Comparison of ENCODE assay signal across 18 mouse cellular contexts in genomic region chr16:96759081-96759603, GRCm38 (mm10).
A peak's percentile ranks its signal among the peaks of the same experiment; 100 is the strongest.
DNase-seq lines count a peak whose midpoint lies in the region; ATAC-seq lines count a peak whose summit lies in the region.
"Had no signal": no experiment of that assay in that cellular context is flagged by ENCODE, and none has a peak within 500 bp of the region (broad histone marks: within the 10 kb centered on the region; RNA-seq: fewer than 3 reads in every experiment).

No protein-coding gene starts in this region.

- ATAC-seq in heart, embryonic 16.5 days (replicated peaks; ENCODE audit: extremely low read depth, insufficient read depth, low FRiP score): peak; percentile 63
- ATAC-seq in midbrain, embryonic 13.5 days: no peak
- ATAC-seq in midbrain, embryonic 11.5 days (ENCODE audit: low FRiP score): no peak
- ATAC-seq in neural tube, embryonic 15.5 days (ENCODE audit: low FRiP score): no peak
- ATAC-seq: forebrain, embryonic 14.5 days; inflammation-experienced regulatory T-cells, adult 6 months had no signal

- H3K4me1 ChIP-seq in heart, embryonic 16.5 days (ENCODE audit: control insufficient read depth, insufficient read depth, low read length): no peaks in the 10 kb centered on the region
- peaks cover 73% of the 10 kb centered on the region for H3K4me1 ChIP-seq in midbrain, embryonic 13.5 days (replicated peaks)
- H3K4me1 ChIP-seq in midbrain, embryonic 11.5 days (ENCODE audit: control insufficient read depth, insufficient read depth, low read length): peaks cover 19% of the 10 kb centered on the region
- peaks cover 41% of the 10 kb centered on the region for H3K4me1 ChIP-seq in neural tube, embryonic 15.5 days

- H3K36me3 ChIP-seq in heart, embryonic 16.5 days (ENCODE audit: control insufficient read depth, insufficient read depth): no peaks in the 10 kb centered on the region
- no peaks in the 10 kb centered on the region for H3K36me3 ChIP-seq in midbrain, embryonic 13.5 days
- H3K36me3 ChIP-seq in midbrain, embryonic 11.5 days (ENCODE audit: control insufficient read depth, insufficient read depth, low read length): no peaks in the 10 kb centered on the region
- H3K36me3 ChIP-seq in neural tube, embryonic 15.5 days: no peaks in the 10 kb centered on the region
- H3K36me3 ChIP-seq: embryonic facial prominence, embryonic 13.5 days had no signal

- no peaks in the 10 kb centered on the region for H3K9me3 ChIP-seq in heart, embryonic 16.5 days (replicated peaks; ENCODE audit: control insufficient read depth, low read length)
- no peaks in the 10 kb centered on the region for H3K9me3 ChIP-seq in midbrain, embryonic 13.5 days
- H3K9me3 ChIP-seq in midbrain, embryonic 11.5 days (ENCODE audit: control insufficient read depth, low read length): no peaks in the 10 kb centered on the region
- H3K9me3 ChIP-seq in neural tube, embryonic 15.5 days (replicated peaks): no peaks in the 10 kb centered on the region
- H3K9me3 ChIP-seq: embryonic facial prominence, embryonic 13.5 days had no signal

- whole genome bisulfite sequencing in heart, embryonic 16.5 days: 53% methylated on average over 5 of the region's 5 CpGs
- 58% methylated on average over 5 of the region's 5 CpGs for WGBS in midbrain, embryonic 13.5 days
- WGBS in midbrain, embryonic 11.5 days: 66% methylated on average over 5 of the region's 5 CpGs
- WGBS in neural tube, embryonic 15.5 days: 39% methylated on average over 5 of the region's 5 CpGs

- H3K27ac ChIP-seq in heart, embryonic 16.5 days (ENCODE audit: low read length): no peak overlapping the region
- peak overlapping the region; percentile 67; the same call in 1 of the 2 replicates for H3K27ac ChIP-seq in midbrain, embryonic 13.5 days
- H3K27ac ChIP-seq in midbrain, embryonic 11.5 days (ENCODE audit: low read depth, low read length): no peak overlapping the region
- peak overlapping the region; percentile 71 for H3K27ac ChIP-seq in neural tube, embryonic 15.5 days (replicated peaks)
- H3K27ac ChIP-seq: embryonic facial prominence, embryonic 13.5 days; liver, embryonic 14.5 days had no signal

- H3K4me2 ChIP-seq in heart, embryonic 16.5 days (ENCODE audit: low read depth, low read length): no peak overlapping the region
- no peak overlapping the region for H3K4me2 ChIP-seq in midbrain, embryonic 13.5 days (replicated peaks)
- no peak overlapping the region for H3K4me2 ChIP-seq in midbrain, embryonic 11.5 days
- H3K4me2 ChIP-seq in neural tube, embryonic 15.5 days: no peak overlapping the region
- H3K4me2 ChIP-seq: embryonic facial prominence, embryonic 13.5 days had no signal

- no peaks in the 10 kb centered on the region; the same call in 1 of the 2 replicates for H3K27me3 ChIP-seq in heart, embryonic 16.5 days (ENCODE audit: control insufficient read depth, insufficient read depth, low read length)
- H3K27me3 ChIP-seq in midbrain, embryonic 13.5 days: no peaks in the 10 kb centered on the region
- no peaks in the 10 kb centered on the region for H3K27me3 ChIP-seq in midbrain, embryonic 11.5 days (ENCODE audit: control insufficient read depth, insufficient read depth, low read length)
- H3K27me3 ChIP-seq in neural tube, embryonic 15.5 days (replicated peaks): no peaks in the 10 kb centered on the region

- intact Hi-C loops in heart, postnatal 25 days (cut with DNase I): no loop called here

- DNase-seq in heart, postnatal 25 days (ENCODE audit: low spot score): no peak
- DNase-seq in midbrain, embryonic 11.5 days (ENCODE audit: low spot score, missing footprints): no peak
- DNase-seq in ZHBTc4 (ENCODE audit: low read depth, low spot score): peak; percentile 72
- no peak for DNase-seq in adrenal gland, adult 18-20 months (ENCODE audit: low spot score in 2 of 2)
- DNase-seq: adrenal gland, postnatal 36 days; cerebellum, adult 11-12 months; cerebellum, postnatal 14 days; gastrocnemius, postnatal 14 days; kidney, adult 8-10 months; kidney, postnatal 14 days; right cerebral cortex, adult 18-20 months had no signal

- no peak overlapping the region for H3K9ac ChIP-seq in heart, embryonic 16.5 days (ENCODE audit: low read length)
- H3K9ac ChIP-seq in midbrain, embryonic 13.5 days (replicated peaks): 0 out of 2 replicates have a peak overlapping the region, but pooled peaks have one; percentile 41
- H3K9ac ChIP-seq in midbrain, embryonic 11.5 days (ENCODE audit: low read length): no peak overlapping the region
- no peak overlapping the region for H3K9ac ChIP-seq in neural tube, embryonic 15.5 days (replicated peaks)
- H3K9ac ChIP-seq: embryonic facial prominence, embryonic 13.5 days; liver, embryonic 14.5 days had no signal

- H3K4me3 ChIP-seq in heart, embryonic 16.5 days (ENCODE audit: low read length): no peak overlapping the region
- H3K4me3 ChIP-seq in midbrain, embryonic 13.5 days (replicated peaks): no peak overlapping the region
- no peak overlapping the region for H3K4me3 ChIP-seq in midbrain, embryonic 11.5 days (ENCODE audit: low read depth, low read length)
- H3K4me3 ChIP-seq in neural tube, embryonic 15.5 days (replicated peaks): no peak overlapping the region
- H3K4me3 ChIP-seq: embryonic facial prominence, embryonic 13.5 days had no signal

Comparison
In these comparisons a context has a peak if more than half of its experiments do, and no peak if none do; other contexts are left out.
1. H3K27ac ChIP-seq: peak in midbrain, embryonic 13.5 days (single experiment) and neural tube, embryonic 15.5 days (single experiment); none in heart, embryonic 16.5 days (single experiment) and midbrain, embryonic 11.5 days (single experiment).